Mouse (Mus musculus) layer of hippocampus, postnatal 25 days (tissue): Measurements from ENCODE around the gene Myo1e. TPM values are rescaled to one million over a fixed set of nuclear protein-coding genes. Genes with fewer than 3 reads are reported as not detected.
A peak's percentile ranks its signal among the peaks of the same experiment; 100 is the strongest.

ENCODE experiments used
- DNase-seq, 2 experiments: peaks; one replicate each; pipeline ENCODE4 v3.0.0; 2022; ENCODE audit warnings: mixed read lengths in 2 of 2, low spot score in 1 of 2; ENCODE audit errors: extremely low spot score in 1 of 2
- total RNA-seq, 2 experiments: library from RNA; stranded (reverse); gene quantifications; 2 replicates each; pipeline ENCODE4 v1.2.3; 2021

Gene Myo1e
- total RNA-seq, 2 experiments from 2014 or later = 8.9 TPM

DNA sequence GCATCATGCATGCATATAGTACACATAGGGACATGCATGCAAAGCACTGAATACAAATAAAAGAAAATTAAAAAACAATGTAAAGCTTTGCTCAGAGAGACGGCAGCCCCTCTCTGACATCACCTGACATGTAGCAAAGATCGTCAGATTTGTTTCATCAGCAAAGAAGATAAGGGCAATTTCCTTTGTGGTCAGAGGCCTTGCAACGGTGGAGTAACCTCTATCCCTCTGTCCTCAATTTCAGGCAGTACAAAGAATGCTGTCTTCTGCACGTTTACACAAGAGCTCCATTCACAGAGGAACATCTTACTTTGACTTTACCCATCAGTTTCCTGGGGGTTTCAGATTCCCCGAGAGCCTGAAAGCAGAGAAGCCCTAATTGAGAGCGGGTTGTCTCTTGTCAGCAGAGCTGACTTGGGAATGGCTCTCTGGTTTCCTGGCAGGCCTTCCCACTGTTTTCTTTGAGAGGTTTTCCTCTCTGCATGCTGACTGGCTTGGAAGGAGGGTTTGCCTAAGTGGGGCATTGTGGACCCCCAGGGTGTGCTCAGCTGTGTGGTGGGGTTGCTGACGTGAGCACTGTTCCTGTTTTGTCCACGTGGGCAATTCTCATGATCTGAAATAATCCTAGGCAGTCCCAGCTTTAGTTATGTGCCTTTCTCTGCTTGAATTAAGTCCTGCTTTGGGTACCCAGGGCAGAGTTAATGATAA lies 144.6 kb downstream of the Myo1e start:
- DNase-seq = no peak

- DNase-seq = no peak
These were observed 149.1 kb downstream of the Myo1e start for GRCm38 (mm10) chr9:70356254-70356653.

DNA sequence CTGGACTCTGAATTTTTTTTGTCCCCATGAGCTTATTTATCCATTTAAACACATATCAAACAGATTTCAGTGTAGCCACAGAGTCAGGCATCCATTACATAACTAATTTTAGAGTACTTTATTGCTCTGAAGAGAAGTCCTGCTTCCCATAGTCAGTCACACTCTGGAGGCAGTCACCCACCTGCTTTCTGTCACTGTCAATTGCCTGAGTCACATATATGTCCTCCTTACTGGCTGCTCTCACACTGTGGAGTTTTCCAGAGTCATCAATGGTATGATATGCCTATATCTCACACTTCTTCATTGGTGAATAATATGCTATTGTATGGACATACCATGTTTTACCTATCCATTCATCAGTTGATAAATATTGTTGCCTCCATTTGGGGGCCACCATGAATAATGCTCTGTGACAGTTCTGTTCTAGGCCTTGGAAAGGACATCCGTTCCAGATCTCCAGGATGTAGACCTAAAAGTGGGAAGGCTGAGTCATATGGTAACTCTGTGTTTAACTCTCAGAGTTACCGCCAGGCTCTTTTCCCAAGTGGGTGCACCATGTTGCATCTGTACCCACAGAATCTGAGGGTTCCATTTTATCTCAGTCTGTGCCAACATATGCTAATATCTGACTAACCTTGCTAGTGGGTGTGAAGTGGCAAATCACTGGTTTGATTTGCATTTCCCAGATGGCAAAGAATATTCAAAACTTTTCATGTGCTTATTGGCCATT lies 152.4 kb downstream of the Myo1e start:
- DNase-seq = no peak

- no peak for DNase-seq
These were observed 157.6 kb downstream of the Myo1e start for GRCm38 (mm10) chr9:70364741-70365140.

GRCm38 (mm10) chr9:70365915-70366314 lies 158.8 kb downstream of the Myo1e start:
- DNase-seq = no peak

DNA sequence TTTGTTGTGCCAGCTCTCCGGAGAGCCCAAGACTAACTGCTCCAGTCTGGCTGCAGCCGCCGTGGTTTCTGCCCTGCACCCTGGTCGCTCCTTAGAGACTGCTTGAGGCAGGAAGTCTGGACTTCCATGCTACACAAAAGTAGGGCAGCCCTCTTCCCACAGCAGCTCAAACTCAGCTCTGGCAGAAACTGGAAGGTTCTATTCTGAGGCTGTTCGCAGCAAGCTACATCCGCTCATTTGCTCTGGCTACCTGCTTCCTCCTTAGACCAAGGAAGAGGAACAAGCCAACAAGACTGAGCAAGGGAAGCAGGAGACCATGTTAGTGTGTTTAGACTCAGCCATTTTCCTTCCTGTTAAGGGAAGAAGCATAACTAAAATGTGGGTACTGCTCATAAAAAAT lies 159.7 kb downstream of the Myo1e start:
- DNase-seq = no peak

DNA sequence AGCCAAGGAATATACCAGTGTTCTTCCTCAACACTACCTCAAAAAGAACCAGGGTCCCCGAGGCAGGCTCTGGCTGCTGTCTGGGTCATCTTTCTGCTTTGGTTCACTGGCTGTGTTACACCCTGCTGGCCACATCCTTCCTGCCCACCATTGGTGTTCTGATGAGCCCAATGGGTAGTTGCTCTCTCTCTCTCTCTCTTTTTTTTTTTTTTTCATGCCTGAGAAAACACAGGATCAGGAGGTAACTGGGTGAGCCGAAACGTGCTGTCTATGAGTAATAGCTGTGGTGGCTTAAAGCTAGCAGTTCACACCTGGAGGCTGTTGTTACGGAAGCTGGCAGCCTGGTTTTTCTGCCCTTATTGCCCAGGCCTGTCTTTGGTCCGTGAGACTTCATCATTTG lies 164.5 kb downstream of the Myo1e start:
- no peak for DNase-seq

GRCm38 (mm10) chr9:70379502-70380467 lies 172.6 kb downstream of the Myo1e start:
- no peak for DNase-seq

- DNase-seq = no peak
These were observed 174.9 kb downstream of the Myo1e start for GRCm38 (mm10) chr9:70382091-70382490.

DNA sequence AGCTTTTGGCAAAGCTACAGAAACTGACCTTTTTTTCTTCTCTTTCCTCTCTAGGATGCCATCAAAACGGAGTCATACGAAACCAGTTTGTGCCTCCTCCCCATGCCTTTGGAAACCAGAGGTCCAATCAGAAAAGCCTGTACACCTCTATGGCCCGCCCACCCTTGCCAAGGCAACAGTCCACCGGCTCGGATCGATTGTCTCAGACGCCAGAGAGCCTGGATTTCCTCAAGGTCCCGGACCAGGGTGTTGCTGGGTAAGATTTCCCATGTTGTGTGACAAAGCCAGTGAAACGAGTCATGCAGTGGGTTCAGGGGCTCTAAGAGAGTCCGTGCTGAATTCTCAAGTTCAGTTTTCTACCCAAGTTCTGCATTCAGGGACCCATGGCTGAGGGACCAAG lies 176.6 kb downstream of the Myo1e start:
- no peak for DNase-seq

DNA sequence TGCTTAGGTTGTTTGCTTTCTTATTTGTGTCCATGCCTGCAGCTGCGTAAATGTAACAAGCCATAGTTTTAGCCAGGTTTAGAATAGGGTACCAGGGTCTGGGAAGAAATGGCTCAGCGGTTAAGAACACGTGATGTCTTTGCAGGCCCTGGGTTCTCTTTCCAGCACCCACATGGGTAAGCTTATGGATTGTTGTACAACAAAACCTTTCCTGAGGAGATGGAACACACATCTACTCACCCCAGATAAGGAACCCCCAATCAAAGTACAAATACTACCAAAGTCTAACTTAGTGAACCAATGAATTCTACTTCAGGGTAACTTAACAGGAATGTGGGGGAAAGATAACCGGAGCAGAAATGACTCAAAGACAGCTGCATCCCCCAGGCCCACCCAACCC lies 177.3 kb downstream of the Myo1e start:
- no peak for DNase-seq

GRCm38 (mm10) chr9:70384958-70385728 lies 178.0 kb downstream of the Myo1e start:
- no peak for DNase-seq

GRCm38 (mm10) chr9:70387410-70388119 lies 180.4 kb downstream of the Myo1e start:
- DNase-seq = no peak

DNA sequence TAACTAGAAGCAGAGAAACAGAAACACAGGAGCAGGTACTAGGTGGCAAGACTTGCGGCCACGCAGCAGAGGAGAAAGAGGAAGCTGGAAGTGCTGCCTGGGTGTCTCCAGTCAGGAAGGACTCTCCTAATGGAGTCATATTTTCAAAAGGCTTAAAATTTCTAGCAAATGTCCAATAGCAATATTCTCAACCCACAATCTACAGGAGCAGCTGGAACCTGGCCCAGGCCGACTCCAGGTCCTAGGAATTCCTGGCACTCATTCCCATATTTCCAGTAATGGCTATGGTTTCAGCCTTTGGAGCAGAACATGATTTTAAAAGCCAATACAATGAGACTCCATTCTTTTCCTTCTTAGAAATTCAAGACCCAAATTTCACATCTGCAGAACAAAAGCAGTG lies 182.4 kb downstream of the Myo1e start:
- DNase-seq = no peak

DNA sequence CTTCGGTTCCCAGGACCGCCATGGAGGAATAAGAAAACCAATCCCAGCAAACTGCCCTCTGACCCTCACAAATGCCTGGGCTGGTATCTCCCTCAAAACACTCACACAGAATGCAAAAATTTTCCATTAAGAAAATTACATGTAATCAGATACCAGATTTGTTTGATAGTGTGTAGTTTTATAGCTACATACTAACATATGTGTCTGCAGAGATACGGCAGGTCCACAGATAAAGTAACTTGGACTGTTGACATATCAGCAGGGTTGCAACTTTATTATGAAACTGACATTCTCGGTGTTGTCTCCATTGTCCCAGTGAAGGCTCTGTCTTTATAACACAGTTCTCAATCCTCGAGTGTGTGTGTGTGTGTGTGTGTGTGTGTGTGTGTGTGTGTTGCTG lies 183.9 kb downstream of the Myo1e start:
- no peak for DNase-seq

GRCm38 (mm10) chr9:70391660-70392562 lies 184.8 kb downstream of the Myo1e start:
- DNase-seq = no peak

DNA sequence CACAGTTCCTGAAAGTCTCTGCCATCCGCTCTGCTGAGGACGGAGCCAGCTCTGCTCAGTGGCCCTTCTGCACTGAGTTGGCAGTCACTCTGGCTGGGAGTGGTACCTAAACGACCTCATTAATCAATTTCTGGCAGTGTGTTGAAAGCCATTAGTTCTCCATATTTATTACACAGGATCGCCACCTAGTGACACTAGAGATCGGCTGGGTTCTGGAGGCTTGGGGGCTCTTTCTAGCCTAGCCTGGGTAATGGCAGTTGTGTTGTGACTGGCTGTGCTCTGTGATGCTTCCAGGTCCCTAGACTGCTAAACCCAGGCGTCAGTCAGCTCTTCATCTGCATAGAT lies 185.4 kb downstream of the Myo1e start:
- DNase-seq = peak in 1 of 2 experiments; percentile 49

GRCm38 (mm10) chr9:70395617-70396016 lies 188.5 kb downstream of the Myo1e start:
- DNase-seq = peak in 1 of 2 experiments; percentile 26

DNA sequence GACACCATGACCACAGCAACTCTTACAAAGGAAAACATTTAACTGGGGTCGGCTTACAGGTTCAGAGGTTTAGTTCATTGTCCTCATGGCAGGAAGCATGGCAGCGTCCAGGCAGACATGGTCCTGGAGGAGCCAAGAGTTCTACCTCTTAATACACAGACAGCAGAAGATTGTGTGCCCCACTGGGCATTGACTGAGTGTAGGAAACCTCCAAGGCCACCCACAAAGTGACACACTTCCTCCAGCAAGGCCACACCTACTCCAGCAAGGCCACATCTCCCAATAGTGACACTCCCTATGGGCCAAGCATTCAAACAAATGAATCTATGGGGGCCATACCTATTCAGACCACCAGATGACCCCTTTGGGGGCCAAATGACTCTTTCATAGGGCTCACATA lies 188.9 kb downstream of the Myo1e start:
- no peak for DNase-seq
